Mouse (Mus musculus) frontal cortex, postnatal 36 days (tissue): ENCODE data around the gene Olfr12.

Experiments
- DNase-seq, 2 experiments: peaks; one replicate each; pipeline ENCODE4 v3.0.0; 2022; ENCODE audit warnings: low spot score in 2 of 2

Gene Olfr12

GRCm38 (mm10) chr1:92640393-92640792, 22.8 kb downstream of the Olfr12 start:
- no peak for DNase-seq

- peak; percentile 91 to 92 for DNase-seq
Observed at GRCm38 (mm10) chr1:92641514-92642272, 24.1 kb downstream of the Olfr12 start, which contains the start of gene Cops9. TSS of gene Cops9 (minus strand) at chr1:92641985.

GRCm38 (mm10) chr1:92643691-92644090, 26.1 kb downstream of the Olfr12 start:
- no peak for DNase-seq

GRCm38 (mm10) chr1:92644916-92645315, 27.3 kb downstream of the Olfr12 start:
- no peak for DNase-seq

- no peak for DNase-seq
Observed at GRCm38 (mm10) chr1:92646111-92646510, 28.5 kb downstream of the Olfr12 start.

DNA sequence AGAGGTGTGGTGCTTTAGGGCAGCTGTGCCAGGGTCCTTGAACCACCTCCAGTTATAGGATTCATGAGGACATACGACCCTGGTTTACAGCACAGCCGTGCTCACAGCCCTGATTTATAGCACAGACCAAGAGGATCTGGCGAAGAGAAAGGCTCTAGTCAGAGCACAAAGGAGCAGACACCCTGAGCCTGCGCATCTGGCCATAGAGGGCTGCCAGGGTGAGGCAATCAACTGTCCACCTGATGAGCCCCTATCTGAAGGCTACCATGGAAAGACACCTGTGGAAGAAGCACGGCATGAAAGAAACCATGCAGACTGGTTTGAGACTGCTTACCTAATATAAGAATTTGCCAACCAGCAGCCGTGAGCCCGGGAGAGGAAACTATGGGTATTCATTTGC, 29.0 kb downstream of the Olfr12 start:
- DNase-seq, result no peak

DNA sequence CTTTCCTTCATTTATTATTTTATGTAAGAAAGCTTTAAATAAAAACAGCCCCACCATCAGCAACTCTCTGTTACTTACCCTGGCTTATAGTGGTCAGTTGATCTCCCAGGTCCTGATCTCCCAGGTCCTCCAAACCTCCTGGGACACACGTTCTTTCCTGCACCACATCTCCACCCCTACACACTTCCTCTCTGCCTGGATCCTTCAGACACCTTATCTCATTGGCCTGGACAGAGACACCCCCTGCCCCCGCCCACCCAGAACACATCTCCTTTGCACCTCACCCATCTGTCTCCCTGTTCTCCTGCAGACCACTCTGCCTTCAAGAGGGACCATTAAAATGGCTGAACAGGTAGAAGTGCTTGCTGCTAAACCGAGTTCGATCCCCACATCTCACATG, 29.4 kb downstream of the Olfr12 start:
- DNase-seq, result no peak

- DNase-seq, result peak; percentile 75 to 77
Observed at GRCm38 (mm10) chr1:92647752-92648151, 30.2 kb downstream of the Olfr12 start.

DNA sequence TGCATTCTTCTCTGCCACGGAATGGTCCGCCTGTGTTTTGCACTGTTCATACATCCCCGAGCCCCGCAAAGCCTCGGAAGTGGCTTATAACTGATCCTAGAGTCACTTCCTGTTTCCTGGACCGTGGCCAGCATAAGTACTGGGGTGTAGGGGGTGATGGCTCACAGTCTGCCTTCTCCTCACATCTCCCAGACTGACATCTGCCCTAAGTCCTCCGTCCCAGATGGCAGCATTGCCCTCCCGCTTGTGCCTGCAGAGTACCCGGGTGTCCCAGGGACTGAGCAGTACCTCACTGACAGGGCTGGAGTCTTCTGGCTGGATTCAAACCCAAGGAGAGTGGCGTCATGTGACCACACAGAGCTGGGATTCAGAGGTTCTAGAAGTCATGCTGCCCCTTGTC, 30.6 kb downstream of the Olfr12 start:
- DNase-seq, result no peak

DNA sequence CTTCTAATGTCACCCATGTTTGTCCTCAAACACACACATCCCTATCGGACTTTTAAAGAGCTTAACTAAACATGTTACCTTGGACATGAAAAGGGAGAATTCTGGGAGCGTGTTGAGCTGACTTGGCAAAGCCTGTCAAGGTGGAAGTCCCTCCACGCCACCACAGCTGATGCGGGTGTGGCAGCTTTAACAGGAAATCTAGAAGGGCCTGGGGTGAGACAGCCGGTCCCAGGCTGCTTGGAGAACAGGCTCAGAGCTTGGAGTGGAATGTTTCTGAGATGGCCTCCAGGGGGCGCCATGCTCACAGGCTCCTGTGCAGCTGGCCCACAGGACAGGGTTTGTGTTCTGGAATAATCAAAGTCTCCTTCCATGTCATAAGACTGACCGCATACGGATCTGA, 31.1 kb downstream of the Olfr12 start, which contains the start of gene Otos:
Gene Otos (minus strand): TSS at position 169 of the 400 bp plus-strand sequence.
- peak; percentile 74 to 76 for DNase-seq

DNA sequence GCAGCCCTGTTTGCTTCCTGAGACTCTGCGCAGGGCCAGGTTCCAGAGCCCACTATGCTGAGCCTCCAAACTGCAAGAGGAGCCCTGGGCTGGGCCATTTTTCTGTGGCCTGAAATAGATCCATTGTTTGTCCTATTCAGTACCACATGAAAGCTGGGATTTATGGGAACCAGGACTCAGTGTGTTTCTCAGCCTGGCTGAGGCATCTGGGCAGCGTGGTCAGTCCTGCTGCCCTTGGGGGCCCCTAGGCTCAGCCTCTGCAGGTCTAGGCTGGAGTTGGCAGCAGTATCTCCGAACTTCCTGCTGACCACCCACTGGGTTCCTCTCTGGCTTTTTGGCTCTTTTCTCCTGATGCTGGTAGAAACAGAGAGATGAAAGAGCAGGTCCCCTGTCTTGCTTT, 33.9 kb downstream of the Olfr12 start:
- no peak for DNase-seq

- DNase-seq, result no peak
Observed at GRCm38 (mm10) chr1:92653179-92653578, 35.6 kb downstream of the Olfr12 start.

DNA sequence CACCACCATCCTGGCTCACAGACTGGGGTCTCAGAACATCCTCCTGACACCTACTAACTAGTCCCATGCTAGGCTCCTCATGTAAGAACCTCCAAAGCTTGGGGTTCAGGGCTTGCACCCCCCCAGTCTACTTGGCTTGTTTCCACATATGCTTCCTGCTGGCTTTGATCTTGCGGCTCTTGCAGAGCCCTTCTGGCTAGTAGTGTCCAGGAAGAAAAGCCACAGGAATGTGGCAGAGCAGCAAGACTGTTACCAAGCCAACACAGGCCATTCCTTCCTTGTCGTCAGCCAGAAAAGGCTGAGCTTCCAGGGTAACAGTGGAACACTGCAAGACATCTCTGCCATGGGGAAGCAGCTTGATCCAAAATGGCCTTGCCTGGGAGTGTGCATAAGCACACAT, 37.1 kb downstream of the Olfr12 start:
- no peak for DNase-seq

DNA sequence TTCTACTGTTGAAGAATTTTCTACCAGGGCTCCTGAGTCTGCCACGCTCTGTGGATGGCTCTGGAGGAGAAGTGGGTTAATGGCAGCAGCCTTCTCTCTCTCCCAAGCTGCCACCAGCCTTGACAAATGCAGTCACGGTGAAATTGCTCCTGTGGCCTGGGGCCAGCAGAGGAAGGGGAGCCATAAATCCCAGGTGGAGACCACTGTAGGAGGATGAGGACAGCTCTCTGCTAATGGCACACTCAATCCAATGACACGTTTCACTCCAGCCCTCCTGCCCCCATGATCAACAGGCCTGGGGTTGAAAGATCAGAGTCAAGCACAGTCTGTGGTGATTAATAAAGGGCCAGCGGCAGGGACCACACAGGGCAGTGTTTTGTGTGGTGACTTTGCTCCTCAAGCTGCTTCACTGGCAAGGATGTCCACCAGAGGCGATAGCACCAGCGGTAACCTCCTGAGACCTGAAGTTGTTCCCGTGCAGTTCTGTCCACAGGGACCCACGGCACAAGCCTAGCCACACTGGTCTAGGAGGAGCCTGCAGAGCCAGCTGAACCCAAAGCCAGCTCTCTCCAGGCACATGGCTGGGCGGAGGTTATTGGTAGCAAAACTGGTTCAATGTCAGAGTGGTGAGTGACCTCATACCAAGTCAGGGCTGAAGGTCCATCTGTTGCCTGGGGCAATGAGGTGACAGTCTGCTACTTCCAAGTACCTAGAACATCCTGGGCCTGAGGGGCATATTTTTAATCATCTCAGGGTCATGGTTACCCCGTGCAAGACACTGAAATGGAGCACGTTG, 39.6 kb downstream of the Olfr12 start:
- no peak for DNase-seq

- no peak for DNase-seq
Observed at GRCm38 (mm10) chr1:92659392-92659791, 41.8 kb downstream of the Olfr12 start.

- no peak for DNase-seq
Observed at GRCm38 (mm10) chr1:92667106-92667505, 49.5 kb downstream of the Olfr12 start.

DNA sequence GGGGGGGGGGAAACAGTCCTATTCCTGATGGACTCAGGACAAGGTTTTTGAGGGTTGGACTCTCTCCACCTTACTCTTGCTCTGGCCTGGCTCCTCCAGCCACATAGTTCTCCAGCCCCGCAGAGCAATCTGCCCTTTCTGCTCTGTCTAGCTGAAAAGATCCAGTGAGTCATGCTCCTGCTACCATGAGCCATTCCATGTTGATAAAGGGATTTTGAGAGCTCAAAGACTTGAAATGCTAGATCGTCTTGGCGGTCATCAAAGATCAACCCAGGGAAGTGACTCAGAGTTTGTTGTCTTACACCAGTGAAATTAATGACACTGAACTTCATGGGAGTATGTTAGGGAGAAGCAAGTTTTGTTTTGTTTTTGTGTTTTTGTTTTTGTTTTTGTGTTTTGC, 51.8 kb downstream of the Olfr12 start:
- DNase-seq, result no peak

DNA sequence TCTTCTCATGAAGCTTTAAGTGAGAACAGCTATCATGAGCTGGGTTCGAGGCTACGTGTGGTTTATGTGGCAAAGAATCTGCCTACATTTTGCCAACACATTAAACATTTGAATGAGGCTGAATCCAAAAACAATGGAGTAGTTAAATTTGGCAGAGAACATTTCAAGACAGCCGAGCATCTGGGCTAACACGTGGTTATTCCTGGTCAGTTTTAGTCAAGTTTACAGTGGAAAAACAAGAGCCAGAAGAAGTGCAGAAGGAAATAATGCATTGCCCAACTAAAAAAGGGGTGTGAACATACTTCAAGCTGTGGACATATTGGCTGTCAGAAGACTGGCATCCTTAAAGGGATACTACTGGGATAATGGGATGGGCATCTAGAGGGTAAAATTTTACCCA, 53.7 kb downstream of the Olfr12 start:
- DNase-seq, result peak in 1 of 2 experiments; percentile 13
